Mouse (Mus musculus) stomach, embryonic 14.5 days (tissue): Measurements from ENCODE around the gene 1600002K03Rik. TPM values are rescaled to one million over a fixed set of nuclear protein-coding genes. Genes with fewer than 3 reads are reported as not detected.

Source experiments
- ATAC-seq: fragments of 200-750 bp; cut with Nextera tagmentation; 2 replicates; pipeline ENCODE4 v1.8.0; 2017; ENCODE audit warnings: low read depth, moderate TSS enrichment; ENCODE audit not compliant: insufficient number of reproducible peaks, insufficient read depth, low FRiP score
- H3K27ac ChIP-seq: fragments of 300-500 bp; sonication (generic); 2 replicates; pipeline ENCODE4 v1.5.1; 2014; ENCODE audit warnings: mild to moderate bottlenecking, low read length, moderate library complexity, mixed read lengths
- H3K27me3 ChIP-seq: fragments of 300-500 bp; sonication (generic); 2 replicates; pipeline ENCODE4 v1.6.1; 2014; ENCODE audit warnings: low read length, control low read depth, mixed read lengths; ENCODE audit not compliant: control insufficient read depth, insufficient read depth
- H3K36me3 ChIP-seq: fragments of 300-500 bp; sonication (generic); 2 replicates; pipeline ENCODE4 v1.6.1; 2014; ENCODE audit warnings: mild to moderate bottlenecking, control low read depth, low read length, moderate library complexity, mixed read lengths; ENCODE audit not compliant: control insufficient read depth, insufficient read depth
- H3K4me1 ChIP-seq: fragments of 300-500 bp; sonication (generic); 2 replicates; pipeline ENCODE4 v1.6.1; 2014; ENCODE audit warnings: low read length, control low read depth, mixed read lengths; ENCODE audit not compliant: control insufficient read depth, insufficient read depth
- H3K4me2 ChIP-seq: fragments of 300-500 bp; sonication (generic); replicated peaks from 2 replicates; pipeline ENCODE4 v1.6.1; 2014; ENCODE audit warnings: low read depth, low read length, control low read depth
- H3K4me3 ChIP-seq: fragments of 300-500 bp; sonication (generic); 2 replicates; pipeline ENCODE4 v1.5.1; 2014; ENCODE audit warnings: low read depth, low read length, control low read depth
- H3K9ac ChIP-seq: fragments of 300-500 bp; sonication (generic); replicated peaks from 2 replicates; pipeline ENCODE4 v1.6.1; 2014; ENCODE audit warnings: low read depth, mild to moderate bottlenecking, control low read depth, low read length, moderate library complexity, mixed read lengths
- H3K9me3 ChIP-seq: fragments of 300-500 bp; sonication (generic); 2 replicates; pipeline ENCODE4 v1.6.1; 2016; ENCODE audit warnings: low read depth, low read length, control low read depth; ENCODE audit not compliant: control insufficient read depth
- WGBS: fragments of 180-500 bp; shearing (Covaris S2); extraction: QIAGEN DNeasy Blood & Tissue Kit; methylation state at CpG from one replicate; pipeline ENCODE4 v1.1.7; 2014; 5-methylcytosine and 5-hydroxymethylcytosine counted together
- polyA plus RNA-seq: library from polyadenylated mRNA; unstranded; fragments of >200 nt; fragmentation: Nextera tagmentation; extraction: Ambion mirVana; gene quantifications from 2 replicates; pipeline ENCODE4 v1.2.1, GENCODE M21; 2014

1600002K03Rik gene
- polyA plus RNA-seq, 1 experiment from 2014 or later = 13.9 TPM

GRCm38 (mm10) chr10:80138553-80139438 lies 33.9 kb upstream of the 1600002K03Rik start, which contains the start of gene Atp5d:
Gene Atp5d (plus strand): TSS chr10:80138632.
- Histone ChIP-seq H3K36me3 (peaks cover 5% of the 10 kb centered on the region; the same call in 1 of the 2 replicates), H3K4me2 (peak within 1 kb of the TSS; percentile 97), H3K9me3 (no peaks in the 10 kb centered on the region), H3K4me1 (peaks cover 20% of the 10 kb centered on the region; the same call in 1 of the 2 replicates), H3K9ac (peak within 1 kb of the TSS; percentile 86), H3K27ac (peak within 1 kb of the TSS; percentile 79; the same call in 1 of the 2 replicates), H3K27me3 (0 out of 2 replicates have a peak, but pooled peaks cover 7% of the 10 kb centered on the region), H3K4me3 (peak within 1 kb of the TSS; percentile 73)
- WGBS = under 1% methylated on average over 78 of the region's 94 CpGs
- peak; percentile 11; the same call in 1 of the 2 replicates for ATAC-seq

GRCm38 (mm10) chr10:80139439-80139775 lies 33.3 kb upstream of the 1600002K03Rik start:
- 0 out of 2 replicates have a peak overlapping the region, but pooled peaks have one; percentile 79 for H3K27ac ChIP-seq
- peaks cover 20% of the 10 kb centered on the region; the same call in 1 of the 2 replicates for H3K4me1 ChIP-seq

GRCm38 (mm10) chr10:80139975-80140665 lies 32.6 kb upstream of the 1600002K03Rik start:
- no peak overlapping the region for H3K4me2 ChIP-seq
- no peaks in the 10 kb centered on the region for H3K9me3 ChIP-seq
- no peak overlapping the region for H3K27ac ChIP-seq
- no peak overlapping the region for H3K4me3 ChIP-seq
- H3K4me1 ChIP-seq = peaks cover 23% of the 10 kb centered on the region; the same call in 1 of the 2 replicates
- H3K36me3 ChIP-seq = peaks cover 17% of the 10 kb centered on the region; the same call in 1 of the 2 replicates
- H3K9ac ChIP-seq = no peak overlapping the region
- no peak for ATAC-seq
- 73% methylated on average over 11 of the region's 11 CpGs for WGBS
- H3K27me3 ChIP-seq = 0 out of 2 replicates have a peak, but pooled peaks cover 7% of the 10 kb centered on the region

More at GRCm38 (mm10) chr10:80139439-80139775, 33.3 kb upstream of the 1600002K03Rik start:
- peak overlapping the region; percentile 73 for H3K4me3 ChIP-seq
- H3K4me2 ChIP-seq = peak overlapping the region; percentile 97
- 0 out of 2 replicates have a peak, but pooled peaks have one; percentile 1 for ATAC-seq
- WGBS = under 1% methylated on average over 8 of the region's 10 CpGs
- H3K27me3 ChIP-seq = 0 out of 2 replicates have a peak, but pooled peaks cover 7% of the 10 kb centered on the region
- peak overlapping the region; percentile 86; the same call in 1 of the 2 replicates for H3K9ac ChIP-seq
- no peaks in the 10 kb centered on the region for H3K9me3 ChIP-seq
- H3K36me3 ChIP-seq = peaks cover 10% of the 10 kb centered on the region; the same call in 1 of the 2 replicates

- H3K36me3 ChIP-seq = peaks cover 22% of the 10 kb centered on the region; the same call in 1 of the 2 replicates
- no peak within 1 kb of the TSS for H3K9ac ChIP-seq
- H3K4me1 ChIP-seq = peaks cover 26% of the 10 kb centered on the region
- H3K9me3 ChIP-seq = no peaks in the 10 kb centered on the region
- H3K27ac ChIP-seq = peak within 1 kb of the TSS; percentile 88
- whole genome bisulfite sequencing = 69% methylated on average over 10 of the region's 10 CpGs
- H3K27me3 ChIP-seq = 0 out of 2 replicates have a peak, but pooled peaks cover 7% of the 10 kb centered on the region
- peak within 1 kb of the TSS; percentile 65 for H3K4me2 ChIP-seq
- ATAC-seq = no peak
- peak within 1 kb of the TSS; percentile 66 for H3K4me3 ChIP-seq
Measured at GRCm38 (mm10) chr10:80140666-80141035, 32.1 kb upstream of the 1600002K03Rik start, which contains the start of gene Cbarp. Gene Cbarp (minus strand): TSS chr10:80140835.

DNA sequence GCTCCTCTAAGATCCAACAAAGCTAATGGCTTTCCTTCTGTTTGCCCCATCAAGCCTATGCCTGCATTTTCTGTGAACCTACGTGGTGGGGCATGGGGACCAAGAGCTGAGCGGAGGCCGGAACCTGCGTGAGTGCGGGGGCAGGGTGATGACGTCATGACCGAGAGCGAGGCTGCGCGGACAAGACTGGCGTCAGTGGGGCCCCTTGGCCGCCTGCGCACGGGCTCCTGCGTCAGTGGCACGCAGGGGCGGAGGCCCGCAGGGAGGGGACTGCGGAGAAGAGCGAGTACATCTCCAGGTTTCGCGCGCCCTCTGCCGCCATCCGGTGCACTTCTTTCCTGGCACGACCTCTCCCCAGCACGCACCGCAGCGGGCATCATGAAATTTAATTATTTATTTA lies 31.5 kb upstream of the 1600002K03Rik start:
- H3K4me3 ChIP-seq = peak overlapping the region; percentile 66
- H3K4me2 ChIP-seq = peak overlapping the region; percentile 65
- 0 out of 2 replicates have a peak, but pooled peaks cover 7% of the 10 kb centered on the region for H3K27me3 ChIP-seq
- H3K9ac ChIP-seq = no peak overlapping the region
- WGBS = under 1% methylated on average over 29 of the region's 29 CpGs
- H3K27ac ChIP-seq = peak overlapping the region; percentile 88
- peaks cover 32% of the 10 kb centered on the region for H3K4me1 ChIP-seq
- H3K9me3 ChIP-seq = no peaks in the 10 kb centered on the region
- ATAC-seq = peak; percentile 67
- peaks cover 27% of the 10 kb centered on the region; the same call in 1 of the 2 replicates for H3K36me3 ChIP-seq

DNA sequence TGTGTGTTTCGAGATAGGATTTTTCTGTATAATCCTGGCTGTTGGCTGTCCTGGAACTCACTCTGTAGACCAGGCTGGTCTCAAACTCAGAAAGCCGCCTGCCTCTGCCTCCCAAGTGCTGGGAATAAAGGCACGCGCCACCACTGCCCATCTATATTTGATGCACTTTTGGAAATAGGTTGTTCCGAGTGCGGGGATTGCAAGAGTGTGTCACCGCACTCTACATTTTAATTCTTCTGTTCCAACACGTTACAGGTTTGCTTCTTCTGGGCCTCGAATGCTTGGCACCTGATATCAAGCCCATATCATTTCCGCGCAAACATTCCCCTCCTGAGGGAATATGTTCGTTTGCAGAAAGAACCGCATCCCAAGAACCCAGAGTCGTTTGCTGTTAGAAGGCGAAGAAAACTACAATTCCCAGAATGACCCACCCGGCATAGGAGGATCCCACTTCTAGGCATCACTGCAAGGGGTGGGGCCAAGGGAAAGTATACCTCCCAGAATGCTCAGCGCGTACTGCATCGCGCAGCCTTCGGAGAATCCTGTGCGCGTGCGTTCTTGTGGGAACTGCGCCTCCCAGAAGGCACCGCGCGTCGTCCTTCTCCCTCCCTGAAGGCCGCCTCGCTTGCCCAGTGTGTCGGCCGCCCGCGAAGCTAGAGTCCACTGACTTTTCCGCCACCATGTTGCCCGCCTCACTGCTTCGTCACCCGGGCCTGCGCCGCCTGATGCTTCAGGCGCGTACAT lies 30.8 kb upstream of the 1600002K03Rik start:
- no peaks in the 10 kb centered on the region for H3K9me3 ChIP-seq
- H3K4me2 ChIP-seq = peak overlapping the region; percentile 65
- under 1% methylated on average over 43 of the region's 43 CpGs for WGBS
- peak overlapping the region; percentile 80 for H3K27ac ChIP-seq
- H3K4me3 ChIP-seq = peak overlapping the region; percentile 66
- peak overlapping the region; percentile 76 for H3K9ac ChIP-seq
- H3K4me1 ChIP-seq = peaks cover 37% of the 10 kb centered on the region
- H3K27me3 ChIP-seq = 0 out of 2 replicates have a peak, but pooled peaks cover 3% of the 10 kb centered on the region
- ATAC-seq = peak; percentile 88
- H3K36me3 ChIP-seq = peaks cover 27% of the 10 kb centered on the region; the same call in 1 of the 2 replicates

GRCm38 (mm10) chr10:80142530-80142925 lies 30.2 kb upstream of the 1600002K03Rik start:
- H3K4me1 ChIP-seq = peaks cover 37% of the 10 kb centered on the region
- peak overlapping the region; percentile 76 for H3K9ac ChIP-seq
- peak overlapping the region; percentile 65 for H3K4me2 ChIP-seq
- ATAC-seq = no peak
- peak overlapping the region; percentile 80 for H3K27ac ChIP-seq
- peak overlapping the region; percentile 66 for H3K4me3 ChIP-seq
- H3K9me3 ChIP-seq = no peaks in the 10 kb centered on the region
- H3K27me3 ChIP-seq = no peaks in the 10 kb centered on the region
- peaks cover 27% of the 10 kb centered on the region; the same call in 1 of the 2 replicates for H3K36me3 ChIP-seq
- under 1% methylated on average over 15 of the region's 15 CpGs for WGBS
